Mouse (Mus musculus): ENCODE results near the gene Trim58. TPM values are rescaled to one million over a fixed set of nuclear protein-coding genes. Genes with fewer than 3 reads are reported as not detected.

Trim58 gene
- polyA plus RNA-seq, 1 experiment from 2014 or later, result 0.10 TPM

- Histone ChIP-seq H3K36me3 (ENCODE audit: control insufficient read depth, insufficient read depth, low read length) (no peaks in the 10 kb centered on the region), H3K27me3 (ENCODE audit: control insufficient read depth, insufficient read depth, low read length) (no peaks in the 10 kb centered on the region), H3K4me1 (ENCODE audit: control insufficient read depth, insufficient read depth, low read length) (no peaks in the 10 kb centered on the region), H3K4me2 (no peak overlapping the region), H3K4me3 (ENCODE audit: low read depth, low read length) (no peak overlapping the region), H3K9me3 (ENCODE audit: control insufficient read depth, low read length) (no peaks in the 10 kb centered on the region), H3K9ac (ENCODE audit: low read length) (no peak overlapping the region), H3K27ac (ENCODE audit: low read depth, low read length) (no peak overlapping the region)
- ATAC-seq (ENCODE audit: low FRiP score) (no peak), DNase-seq (ENCODE audit: low spot score, missing footprints) (peak; percentile 4)
- 83% methylated on average over 3 of the region's 3 CpGs for WGBS
Observed at GRCm38 (mm10) chr11:58613359-58613758, 26.9 kb upstream of the Trim58 start.

- Histone ChIP-seq H3K27me3 (ENCODE audit: control insufficient read depth, insufficient read depth, low read length) (no peaks in the 10 kb centered on the region), H3K4me2 (no peak overlapping the region), H3K27ac (ENCODE audit: low read depth, low read length) (no peak overlapping the region), H3K9ac (ENCODE audit: low read length) (no peak overlapping the region), H3K9me3 (ENCODE audit: control insufficient read depth, low read length) (no peaks in the 10 kb centered on the region), H3K4me1 (ENCODE audit: control insufficient read depth, insufficient read depth, low read length) (no peaks in the 10 kb centered on the region), H3K4me3 (ENCODE audit: low read depth, low read length) (no peak overlapping the region), H3K36me3 (ENCODE audit: control insufficient read depth, insufficient read depth, low read length) (no peaks in the 10 kb centered on the region)
- DNase-seq (ENCODE audit: low spot score, missing footprints), result no peak
- no peak for ATAC-seq (ENCODE audit: low FRiP score)
Observed at GRCm38 (mm10) chr11:58614526-58614925, 25.7 kb upstream of the Trim58 start.

GRCm38 (mm10) chr11:58615975-58616374 lies 24.3 kb upstream of the Trim58 start, which contains the start of gene 2210407C18Rik:
Gene 2210407C18Rik (minus strand): TSS chr11:58616075.
- 92% methylated on average over 4 of the region's 4 CpGs for WGBS
- no peak within 1 kb of the TSS for H3K9ac ChIP-seq (ENCODE audit: low read length)

GRCm38 (mm10) chr11:58618369-58618768 lies 21.9 kb upstream of the Trim58 start:
- DNase-seq (ENCODE audit: low spot score, missing footprints), result no peak
- H3K4me2 ChIP-seq, result no peak overlapping the region
- H3K9ac ChIP-seq (ENCODE audit: low read length), result no peak overlapping the region
- WGBS, result 73% methylated on average over 3 of the region's 3 CpGs
- no peak overlapping the region for H3K27ac ChIP-seq (ENCODE audit: low read depth, low read length)
- H3K9me3 ChIP-seq (ENCODE audit: control insufficient read depth, low read length), result no peaks in the 10 kb centered on the region
- no peak for ATAC-seq (ENCODE audit: low FRiP score)
- H3K4me1 ChIP-seq (ENCODE audit: control insufficient read depth, insufficient read depth, low read length), result no peaks in the 10 kb centered on the region
- no peaks in the 10 kb centered on the region for H3K27me3 ChIP-seq (ENCODE audit: control insufficient read depth, insufficient read depth, low read length)
- no peaks in the 10 kb centered on the region for H3K36me3 ChIP-seq (ENCODE audit: control insufficient read depth, insufficient read depth, low read length)
- no peak overlapping the region for H3K4me3 ChIP-seq (ENCODE audit: low read depth, low read length)

More at GRCm38 (mm10) chr11:58615975-58616374, 24.3 kb upstream of the Trim58 start, which contains the start of gene 2210407C18Rik:
- Histone ChIP-seq H3K27me3 (ENCODE audit: control insufficient read depth, insufficient read depth, low read length) (no peaks in the 10 kb centered on the region), H3K36me3 (ENCODE audit: control insufficient read depth, insufficient read depth, low read length) (no peaks in the 10 kb centered on the region), H3K9me3 (ENCODE audit: control insufficient read depth, low read length) (no peaks in the 10 kb centered on the region), H3K4me1 (ENCODE audit: control insufficient read depth, insufficient read depth, low read length) (no peaks in the 10 kb centered on the region), H3K27ac (ENCODE audit: low read depth, low read length) (no peak within 1 kb of the TSS), H3K4me3 (ENCODE audit: low read depth, low read length) (no peak within 1 kb of the TSS), H3K4me2 (no peak within 1 kb of the TSS)
- ATAC-seq (ENCODE audit: low FRiP score), result no peak
- DNase-seq (ENCODE audit: low spot score, missing footprints), result no peak

- Histone ChIP-seq H3K9ac (ENCODE audit: low read length) (no peak overlapping the region), H3K4me1 (ENCODE audit: control insufficient read depth, insufficient read depth, low read length) (no peaks in the 10 kb centered on the region), H3K9me3 (ENCODE audit: control insufficient read depth, low read length) (no peaks in the 10 kb centered on the region), H3K4me3 (ENCODE audit: low read depth, low read length) (no peak overlapping the region), H3K36me3 (ENCODE audit: control insufficient read depth, insufficient read depth, low read length) (no peaks in the 10 kb centered on the region), H3K4me2 (no peak overlapping the region), H3K27ac (ENCODE audit: low read depth, low read length) (no peak overlapping the region), H3K27me3 (ENCODE audit: control insufficient read depth, insufficient read depth, low read length) (no peaks in the 10 kb centered on the region)
- DNase-seq (ENCODE audit: low spot score, missing footprints), result peak; percentile 47
- no peak for ATAC-seq (ENCODE audit: low FRiP score)
- WGBS, result 75% methylated on average over 6 of the region's 6 CpGs
Observed at GRCm38 (mm10) chr11:58618793-58619192, 21.5 kb upstream of the Trim58 start.

- WGBS, result 54% methylated on average over 4 of the region's 4 CpGs
- no peak for ATAC-seq (ENCODE audit: low FRiP score)
Observed at GRCm38 (mm10) chr11:58626146-58626545, 14.1 kb upstream of the Trim58 start.

GRCm38 (mm10) chr11:58630401-58630800 lies 9.9 kb upstream of the Trim58 start, which contains the start of gene Olfr323:
Gene Olfr323 (minus strand): TSS chr11:58630501.
- Histone ChIP-seq H3K36me3 (ENCODE audit: control insufficient read depth, insufficient read depth, low read length) (no peaks in the 10 kb centered on the region), H3K27ac (ENCODE audit: low read depth, low read length) (no peak within 1 kb of the TSS)
- WGBS, result 80% methylated on average over 5 of the region's 5 CpGs

More at GRCm38 (mm10) chr11:58626146-58626545, 14.1 kb upstream of the Trim58 start:
- no peaks in the 10 kb centered on the region for H3K27me3 ChIP-seq (ENCODE audit: control insufficient read depth, insufficient read depth, low read length)
- DNase-seq (ENCODE audit: low spot score, missing footprints), result no peak
- H3K9me3 ChIP-seq (ENCODE audit: control insufficient read depth, low read length), result no peaks in the 10 kb centered on the region
- no peaks in the 10 kb centered on the region for H3K36me3 ChIP-seq (ENCODE audit: control insufficient read depth, insufficient read depth, low read length)
- H3K4me1 ChIP-seq (ENCODE audit: control insufficient read depth, insufficient read depth, low read length), result no peaks in the 10 kb centered on the region
- H3K27ac ChIP-seq (ENCODE audit: low read depth, low read length), result no peak overlapping the region
- H3K9ac ChIP-seq (ENCODE audit: low read length), result no peak overlapping the region
- H3K4me3 ChIP-seq (ENCODE audit: low read depth, low read length), result no peak overlapping the region
- no peak overlapping the region for H3K4me2 ChIP-seq

GRCm38 (mm10) chr11:58634878-58635277 lies 5.4 kb upstream of the Trim58 start:
- no peaks in the 10 kb centered on the region for H3K36me3 ChIP-seq (ENCODE audit: control insufficient read depth, insufficient read depth, low read length)
- no peaks in the 10 kb centered on the region; the same call in 1 of the 2 replicates for H3K4me1 ChIP-seq (ENCODE audit: control insufficient read depth, insufficient read depth, low read length)
- no peak overlapping the region for H3K27ac ChIP-seq (ENCODE audit: low read depth, low read length)
- no peak for DNase-seq (ENCODE audit: low spot score, missing footprints)
- no peaks in the 10 kb centered on the region for H3K9me3 ChIP-seq (ENCODE audit: control insufficient read depth, low read length)
- no peak overlapping the region for H3K9ac ChIP-seq (ENCODE audit: low read length)
- H3K4me3 ChIP-seq (ENCODE audit: low read depth, low read length), result no peak overlapping the region
- ATAC-seq (ENCODE audit: low FRiP score), result no peak
- H3K27me3 ChIP-seq (ENCODE audit: control insufficient read depth, insufficient read depth, low read length), result no peaks in the 10 kb centered on the region
- 62% methylated on average over 4 of the region's 4 CpGs for WGBS
- no peak overlapping the region for H3K4me2 ChIP-seq

More at GRCm38 (mm10) chr11:58630401-58630800, 9.9 kb upstream of the Trim58 start, which contains the start of gene Olfr323:
- Histone ChIP-seq H3K9ac (ENCODE audit: low read length) (no peak within 1 kb of the TSS), H3K9me3 (ENCODE audit: control insufficient read depth, low read length) (no peaks in the 10 kb centered on the region), H3K4me2 (no peak within 1 kb of the TSS), H3K4me1 (ENCODE audit: control insufficient read depth, insufficient read depth, low read length) (no peaks in the 10 kb centered on the region; the same call in 1 of the 2 replicates), H3K4me3 (ENCODE audit: low read depth, low read length) (no peak within 1 kb of the TSS), H3K27me3 (ENCODE audit: control insufficient read depth, insufficient read depth, low read length) (no peaks in the 10 kb centered on the region)
- ATAC-seq (ENCODE audit: low FRiP score) (no peak), DNase-seq (ENCODE audit: low spot score, missing footprints) (no peak)

- H3K27me3 ChIP-seq (ENCODE audit: control insufficient read depth, insufficient read depth, low read length), result peaks cover 3% of the 10 kb centered on the region; the same call in 1 of the 2 replicates
- WGBS, result 29% methylated on average over 3 of the region's 4 CpGs
- peak; percentile 92 for DNase-seq (ENCODE audit: low spot score, missing footprints)
- H3K9ac ChIP-seq (ENCODE audit: low read length), result no peak overlapping the region
- no peaks in the 10 kb centered on the region for H3K36me3 ChIP-seq (ENCODE audit: control insufficient read depth, insufficient read depth, low read length)
- H3K27ac ChIP-seq (ENCODE audit: low read depth, low read length), result no peak overlapping the region
- H3K4me3 ChIP-seq (ENCODE audit: low read depth, low read length), result no peak overlapping the region
- H3K4me1 ChIP-seq (ENCODE audit: control insufficient read depth, insufficient read depth, low read length), result peaks cover 5% of the 10 kb centered on the region
- H3K9me3 ChIP-seq (ENCODE audit: control insufficient read depth, low read length), result no peaks in the 10 kb centered on the region
- no peak overlapping the region for H3K4me2 ChIP-seq
- no peak for ATAC-seq (ENCODE audit: low FRiP score)
Observed at GRCm38 (mm10) chr11:58636376-58636977, 3.8 kb upstream of the Trim58 start.

Data from midbrain, embryonic 11.5 days (tissue).